Mouse (Mus musculus) layer of hippocampus, adult 11-12 months (tissue): ENCODE data around the gene Ugt1a6b.

ENCODE experiments used
- DNase-seq: peaks from one replicate; pipeline ENCODE4 v3.0.0; 2022; ENCODE audit warnings: low spot score

Ugt1a6b gene

GRCm38 (mm10) chr1:88240072-88240471, 137.0 kb downstream of the Ugt1a6b start:
- no peak for DNase-seq

GRCm38 (mm10) chr1:88240579-88240978, 137.5 kb downstream of the Ugt1a6b start:
- no peak for DNase-seq

- DNase-seq, result no peak
Measured at GRCm38 (mm10) chr1:88243861-88244260, 140.8 kb downstream of the Ugt1a6b start.

GRCm38 (mm10) chr1:88245881-88246280, 142.8 kb downstream of the Ugt1a6b start:
- DNase-seq, result no peak

- no peak for DNase-seq
Measured at GRCm38 (mm10) chr1:88246386-88246785, 143.3 kb downstream of the Ugt1a6b start.

GRCm38 (mm10) chr1:88247660-88248059, 144.6 kb downstream of the Ugt1a6b start:
- no peak for DNase-seq

GRCm38 (mm10) chr1:88248658-88249057, 145.6 kb downstream of the Ugt1a6b start:
- DNase-seq, result no peak

- no peak for DNase-seq
Measured at GRCm38 (mm10) chr1:88249596-88249995, 146.5 kb downstream of the Ugt1a6b start.

GRCm38 (mm10) chr1:88250023-88250422, 147.0 kb downstream of the Ugt1a6b start:
- DNase-seq, result no peak

GRCm38 (mm10) chr1:88253106-88253505, 150.1 kb downstream of the Ugt1a6b start:
- no peak for DNase-seq

- no peak for DNase-seq
Measured at GRCm38 (mm10) chr1:88253540-88253939, 150.5 kb downstream of the Ugt1a6b start.

- DNase-seq, result no peak
Measured at GRCm38 (mm10) chr1:88254793-88255465, 151.9 kb downstream of the Ugt1a6b start.

- no peak for DNase-seq
Measured at GRCm38 (mm10) chr1:88255466-88255857, 152.4 kb downstream of the Ugt1a6b start.

- no peak for DNase-seq
Measured at GRCm38 (mm10) chr1:88255989-88256754, 153.1 kb downstream of the Ugt1a6b start.

- no peak for DNase-seq
Measured at GRCm38 (mm10) chr1:88256886-88257663, 154.0 kb downstream of the Ugt1a6b start.

GRCm38 (mm10) chr1:88257681-88258080, 154.6 kb downstream of the Ugt1a6b start:
- no peak for DNase-seq

GRCm38 (mm10) chr1:88258361-88258760, 155.3 kb downstream of the Ugt1a6b start:
- no peak for DNase-seq

GRCm38 (mm10) chr1:88258881-88259642, 156.0 kb downstream of the Ugt1a6b start:
- DNase-seq, result no peak

GRCm38 (mm10) chr1:88259643-88260024, 156.6 kb downstream of the Ugt1a6b start:
- no peak for DNase-seq

- DNase-seq, result no peak
Measured at GRCm38 (mm10) chr1:88260114-88260513, 157.1 kb downstream of the Ugt1a6b start.

- no peak for DNase-seq
Measured at GRCm38 (mm10) chr1:88260604-88261377, 157.7 kb downstream of the Ugt1a6b start.
